Mouse (Mus musculus) megakaryocyte, adult 5-6 weeks (primary cell): ENCODE results near the gene Alg13. TPM values are rescaled to one million over a fixed set of nuclear protein-coding genes. Genes with fewer than 3 reads are reported as not detected.

Experiments
- ATAC-seq: 2 replicates; pipeline ENCODE4 v1.8.0; 2016; ENCODE audit warnings: mild to moderate bottlenecking, inconsistent platforms; ENCODE audit not compliant: poor library complexity, severe bottlenecking
- total RNA-seq, 2 experiments: library from RNA; stranded (forward) in 1 of 2; stranded (reverse) in 1 of 2; fragments of 153-499, 151-499 nt in 1 of 2; fragments of 221-1000, 200-1000 nt in 1 of 2; gene quantifications; 2 replicates each; pipeline versions ENCODE4 v1.2.3 to v1.2.4; 2015 to 2017

Gene Alg13
- total RNA-seq (2015) (19.6 and 27.1 TPM in 2 replicates), total RNA-seq (2017) (14.3 and 17.2 TPM in 2 replicates)

DNA sequence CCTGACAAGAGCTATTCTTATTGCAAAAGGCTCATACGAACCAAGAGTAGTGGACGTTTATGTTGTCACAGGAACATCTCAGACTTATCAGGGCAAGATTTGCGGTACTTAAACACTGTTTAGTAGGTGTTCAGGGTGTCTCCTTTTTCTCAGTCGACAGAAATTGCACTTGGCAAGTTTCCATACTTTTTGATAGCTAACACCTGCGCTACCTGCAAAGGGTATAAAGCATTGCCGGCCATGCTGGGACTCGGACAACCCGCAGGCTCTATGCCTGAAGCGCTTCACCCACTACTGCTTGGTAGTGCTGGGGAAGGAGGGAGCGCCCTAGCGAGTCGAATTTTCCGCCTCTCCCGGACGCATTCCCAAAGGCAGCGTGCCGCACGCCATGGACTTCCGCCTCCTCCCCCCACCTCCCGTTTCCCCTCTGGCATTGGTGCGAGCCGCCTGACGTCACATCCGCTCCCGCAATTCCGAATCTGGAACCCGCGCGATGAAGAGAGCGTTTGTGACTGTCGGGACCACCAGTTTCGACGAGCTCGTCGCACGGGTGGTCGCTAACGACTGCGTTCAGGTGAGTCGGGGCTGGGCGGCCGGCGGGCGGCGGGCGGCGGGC lies at the start of gene Alg13:
Gene Alg13 (plus strand): TSS at position 257 of the 616 bp plus-strand sequence.
- peak; percentile 80 for ATAC-seq

- ATAC-seq = no peak
These were observed 49.0 kb upstream of the Alg13 start for GRCm38 (mm10) chrX:144268606-144269005.

DNA sequence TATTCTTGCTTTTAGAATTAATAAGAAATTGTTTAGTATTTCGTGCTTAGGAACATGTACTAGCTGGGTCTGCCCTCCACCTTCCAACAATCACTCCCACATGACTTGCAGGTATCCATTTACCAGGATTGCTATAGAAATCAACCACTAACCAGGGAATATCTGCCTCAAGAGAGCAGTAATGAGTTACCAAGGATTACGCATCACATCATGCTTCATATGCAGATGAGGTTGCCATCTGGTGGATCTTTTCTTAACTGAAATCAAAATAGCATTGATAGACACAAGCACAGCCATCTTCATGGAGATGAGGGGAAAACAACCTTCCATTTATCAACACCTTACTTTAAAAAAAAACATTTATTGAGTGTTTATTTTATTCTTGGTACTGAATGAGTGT lies 16.1 kb upstream of the Alg13 start:
- no peak for ATAC-seq

DNA sequence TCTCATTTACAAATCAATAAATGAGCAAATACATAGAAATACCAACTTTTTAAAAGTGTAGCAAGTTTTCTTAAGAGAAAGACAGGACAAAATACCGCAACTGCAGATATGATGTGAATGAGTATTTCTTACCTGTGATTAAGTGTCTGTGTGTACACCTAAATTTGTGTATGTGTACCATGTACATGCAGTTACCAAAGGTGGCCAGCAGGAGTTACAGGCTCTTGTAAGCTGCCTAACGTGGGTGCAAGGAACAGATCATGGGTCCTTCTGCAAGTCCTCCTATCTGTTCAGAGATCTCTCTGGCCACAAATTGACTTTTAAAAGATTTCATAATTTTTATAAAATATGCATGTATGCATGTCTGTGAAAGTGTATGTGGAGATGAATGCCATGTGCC lies 11.9 kb upstream of the Alg13 start:
- no peak for ATAC-seq

DNA sequence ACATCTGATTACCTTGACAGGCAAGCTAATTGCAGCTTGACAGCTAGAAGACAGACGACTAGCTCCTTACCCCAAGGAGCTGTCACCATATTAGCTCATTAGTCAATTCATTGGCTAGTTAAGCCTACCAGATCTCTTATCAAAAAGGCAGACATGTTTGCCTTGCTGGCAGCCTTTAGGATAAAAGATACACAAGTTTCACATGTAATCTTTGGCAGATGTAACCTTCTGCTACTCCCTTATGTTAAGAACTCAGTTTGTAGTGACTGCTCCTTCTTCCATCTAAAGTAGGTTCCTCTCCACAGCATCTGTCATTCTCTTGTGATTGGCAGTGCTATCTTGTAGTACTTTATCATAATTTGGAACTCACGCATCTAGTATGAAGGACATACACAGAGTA lies 3.6 kb upstream of the Alg13 start:
- no peak for ATAC-seq

GRCm38 (mm10) chrX:144315028-144315427 lies 2.6 kb upstream of the Alg13 start:
- no peak for ATAC-seq

- no peak for ATAC-seq
These were observed 1.6 kb upstream of the Alg13 start for GRCm38 (mm10) chrX:144316004-144316403.

- peak; percentile 85 for ATAC-seq
These were observed 768 bp downstream of the Alg13 start for GRCm38 (mm10) chrX:144318164-144318979.

GRCm38 (mm10) chrX:144319366-144319765 lies 1.8 kb downstream of the Alg13 start:
- ATAC-seq = no peak

DNA sequence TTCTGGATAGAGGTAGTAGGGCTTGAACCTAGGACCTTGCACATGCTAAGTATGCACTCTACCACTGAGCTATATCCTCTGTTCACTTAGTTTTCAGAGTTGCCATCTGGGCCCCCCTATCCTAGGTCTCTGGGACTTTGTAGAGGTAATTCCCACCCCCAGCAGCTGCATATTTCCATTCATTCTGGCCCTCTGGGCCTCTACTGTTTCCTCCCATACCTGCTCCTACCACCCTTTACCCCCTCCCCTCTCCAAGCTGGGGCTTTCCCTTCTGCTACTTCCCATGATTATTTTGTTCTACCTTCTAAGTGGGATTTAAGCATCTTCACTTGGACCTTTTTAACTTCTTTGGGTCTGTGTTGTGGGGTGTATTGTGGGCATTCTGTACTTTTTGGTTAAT lies 7.8 kb downstream of the Alg13 start:
- ATAC-seq = no peak

DNA sequence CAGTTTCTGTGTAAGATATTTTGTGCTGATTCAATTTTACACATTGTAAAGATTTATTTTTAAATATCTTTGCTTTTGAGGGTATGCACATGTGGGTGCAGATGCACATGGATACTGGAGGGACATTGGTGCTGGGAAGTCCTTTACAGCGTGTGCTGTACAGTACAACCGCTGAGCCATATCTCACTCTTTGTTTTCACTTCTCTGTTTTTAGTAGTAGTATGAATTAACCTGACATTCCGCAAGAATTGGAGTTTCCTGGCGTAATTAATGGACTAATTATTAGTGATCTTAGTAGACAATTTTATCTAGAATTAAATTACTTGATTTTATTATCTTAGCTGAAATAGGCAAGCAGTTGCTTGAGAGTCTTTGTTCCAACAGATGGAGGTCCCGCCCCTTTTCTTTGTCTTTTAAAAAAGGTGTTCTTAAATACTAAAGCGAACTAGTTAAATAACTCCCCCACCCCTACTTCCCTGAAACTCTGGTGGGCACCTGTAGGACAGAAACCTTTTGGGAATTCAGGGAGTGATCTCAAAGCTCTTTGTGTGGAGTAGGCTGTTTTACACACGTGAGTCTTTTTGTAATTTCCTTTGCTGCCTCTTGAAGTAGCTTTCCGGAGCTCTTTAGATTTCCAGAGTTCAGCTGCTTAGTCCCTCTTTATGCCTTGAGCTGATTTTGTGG lies 17.9 kb downstream of the Alg13 start:
- no peak for ATAC-seq

DNA sequence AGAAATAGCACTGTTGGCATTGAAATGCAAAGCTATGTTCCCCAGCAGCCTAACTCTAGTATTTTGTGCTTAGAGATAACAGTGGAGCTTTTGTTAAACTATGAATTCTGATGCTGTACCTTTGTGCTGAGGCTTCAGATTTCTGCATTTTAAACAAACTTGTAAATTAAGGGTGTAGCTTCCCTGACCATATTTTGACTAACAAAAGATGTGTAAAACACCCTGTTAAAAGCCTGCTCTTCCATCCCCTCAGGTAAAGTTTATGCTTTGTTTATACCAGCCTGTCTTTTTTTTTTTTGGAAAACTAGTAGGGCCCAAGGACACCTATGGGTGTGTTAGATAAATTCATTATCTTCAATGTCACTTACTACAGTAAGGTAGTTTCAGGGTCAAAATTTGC lies 20.3 kb downstream of the Alg13 start:
- no peak for ATAC-seq

- ATAC-seq = peak; percentile 98
These were observed 20.8 kb downstream of the Alg13 start for GRCm38 (mm10) chrX:144338355-144338754.

DNA sequence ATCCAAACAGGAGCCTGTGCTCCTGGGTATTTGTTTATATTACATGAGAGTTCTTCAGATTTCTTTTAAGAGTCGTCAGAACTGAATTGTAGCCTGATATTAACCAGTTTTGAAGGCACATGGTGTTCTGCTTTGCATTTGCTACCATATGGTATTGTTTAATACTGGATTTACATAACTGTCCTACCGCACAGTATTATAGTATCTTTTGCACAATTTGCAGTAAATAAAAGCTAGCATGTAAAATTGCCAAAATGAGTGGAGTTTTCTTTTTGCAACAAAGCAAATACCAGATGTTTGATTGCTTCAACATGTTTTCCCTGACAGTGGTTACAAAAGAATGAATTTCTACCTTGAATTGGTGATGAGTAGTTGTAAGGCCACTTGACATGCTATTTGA lies 56.6 kb downstream of the Alg13 start:
- no peak for ATAC-seq

DNA sequence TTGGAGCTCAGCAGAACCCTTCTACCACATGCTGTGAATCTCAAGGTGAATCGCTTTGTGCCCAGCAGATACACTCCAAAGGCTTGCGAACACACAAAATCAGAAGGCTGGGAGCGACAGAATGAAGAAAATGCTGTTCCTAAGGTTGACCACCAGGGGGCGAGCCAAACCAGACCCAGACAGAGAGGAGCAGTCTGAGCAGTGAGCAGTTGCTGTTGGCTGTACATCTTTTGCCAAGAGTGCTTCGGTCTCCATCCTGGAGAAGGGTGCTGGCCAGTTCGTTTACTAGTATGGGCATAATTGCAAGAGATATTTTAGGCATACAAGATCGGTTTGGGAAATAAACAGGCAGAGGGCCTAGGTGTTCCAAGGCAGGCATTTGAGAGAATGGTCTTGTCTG lies 85.9 kb downstream of the Alg13 start:
- peak; percentile 74 for ATAC-seq

DNA sequence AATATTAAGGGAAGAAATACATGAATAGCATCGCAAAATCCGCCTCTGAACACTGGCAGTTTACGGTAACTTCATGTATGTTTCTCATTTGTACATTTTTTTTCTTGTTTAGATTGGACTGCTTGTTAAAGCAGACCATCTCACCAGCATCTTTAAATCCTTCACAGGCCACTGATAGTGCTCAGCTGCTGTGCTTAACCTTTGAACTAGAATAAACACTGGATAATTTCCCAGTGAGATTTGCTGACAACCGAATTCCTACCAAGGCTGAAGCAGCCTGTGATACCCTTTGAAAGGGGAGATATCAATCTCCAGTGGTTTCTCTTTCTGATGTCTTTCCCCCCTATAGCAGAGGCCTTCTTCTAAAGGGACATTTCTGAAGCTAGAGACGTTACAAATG lies 90.4 kb downstream of the Alg13 start:
- no peak for ATAC-seq

DNA sequence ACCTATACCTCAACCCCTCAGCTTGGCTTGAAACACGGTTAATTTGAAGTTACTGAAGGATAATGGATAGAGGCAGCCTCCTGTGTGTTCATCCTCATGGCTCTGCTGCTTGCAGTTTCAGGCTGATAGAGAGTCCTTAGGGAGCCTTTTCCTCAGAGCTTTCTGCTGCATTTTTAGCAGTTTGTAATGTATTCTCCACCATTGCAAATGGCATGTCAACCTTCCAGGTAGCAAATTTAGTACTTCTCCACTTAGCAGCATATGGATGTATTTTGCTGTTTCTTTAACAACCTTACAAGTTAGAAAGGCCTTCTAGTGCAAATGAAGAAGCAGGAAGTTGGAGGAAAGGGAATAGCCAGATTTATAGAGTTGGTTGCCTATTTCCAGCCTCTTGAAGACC lies 102.7 kb downstream of the Alg13 start:
- ATAC-seq = no peak

- ATAC-seq = no peak
These were observed 103.5 kb downstream of the Alg13 start for GRCm38 (mm10) chrX:144421091-144421490.

- ATAC-seq = no peak
These were observed 106.2 kb downstream of the Alg13 start for GRCm38 (mm10) chrX:144423848-144424247.
